Mouse (Mus musculus) heart, embryonic 15.5 days (tissue): ENCODE measurements at regions not wholly inside any gene's neighbourhood (a gene's known extent, or its start where the extent isn't known, plus 50 kb on each side); places are given as distances from the start of the nearest gene placed in this dataset.

Experiments
- ATAC-seq: fragments of 200-750 bp; cut with Nextera tagmentation; replicated peaks from 2 replicates; pipeline ENCODE4 v1.8.0; 2017; ENCODE audit warnings: low read depth, moderate TSS enrichment; ENCODE audit not compliant: insufficient number of reproducible peaks, insufficient read depth, low FRiP score
- H3K27ac ChIP-seq: fragments of 300-500 bp; sonication (generic); 2 replicates; pipeline ENCODE4 v1.5.1; 2015; ENCODE audit warnings: mild to moderate bottlenecking, inconsistent platforms
- H3K27me3 ChIP-seq: fragments of 300-500 bp; sonication (generic); 2 replicates; pipeline ENCODE4 v1.6.1; 2015; ENCODE audit warnings: inconsistent platforms
- H3K36me3 ChIP-seq: fragments of 300-500 bp; sonication (generic); 2 replicates; pipeline ENCODE4 v1.6.1; 2015; ENCODE audit warnings: mild to moderate bottlenecking, inconsistent platforms
- H3K4me1 ChIP-seq: fragments of 300-500 bp; sonication (generic); replicated peaks from 2 replicates; pipeline ENCODE4 v1.6.1; 2015; ENCODE audit warnings: inconsistent platforms
- H3K4me2 ChIP-seq: fragments of 300-500 bp; sonication (generic); 2 replicates; pipeline ENCODE4 v1.6.1; 2015; ENCODE audit warnings: inconsistent platforms, mild to moderate bottlenecking, moderate library complexity
- H3K4me3 ChIP-seq: fragments of 300-500 bp; sonication (generic); 2 replicates; pipeline ENCODE4 v1.5.1; 2015; ENCODE audit warnings: mild to moderate bottlenecking, inconsistent platforms
- H3K9ac ChIP-seq: fragments of 300-500 bp; sonication (generic); 2 replicates; pipeline ENCODE4 v1.6.1; 2015; ENCODE audit warnings: mild to moderate bottlenecking, inconsistent platforms
- H3K9me3 ChIP-seq: fragments of 300-500 bp; sonication (generic); replicated peaks from 2 replicates; pipeline ENCODE4 v1.6.1; 2016; ENCODE audit warnings: inconsistent platforms
- WGBS: fragments of 180-500 bp; shearing (Covaris S2); methylation state at CpG from one replicate; pipeline ENCODE4 v1.1.7; 2015; ENCODE audit warnings: mixed read lengths; 5-methylcytosine and 5-hydroxymethylcytosine counted together

GRCm38 (mm10) chr5:90164434-90164833 is 59.4 kb downstream of the Cox18 start:
- 41% methylated on average over 8 of the region's 8 CpGs for WGBS
- Histone ChIP-seq H3K9ac (no peak overlapping the region), H3K9me3 (no peaks in the 10 kb centered on the region), H3K27me3 (no peaks in the 10 kb centered on the region), H3K4me3 (no peak overlapping the region), H3K4me2 (no peak overlapping the region), H3K27ac (no peak overlapping the region), H3K36me3 (no peaks in the 10 kb centered on the region), H3K4me1 (peaks cover 8% of the 10 kb centered on the region)
- no peak for ATAC-seq

DNA sequence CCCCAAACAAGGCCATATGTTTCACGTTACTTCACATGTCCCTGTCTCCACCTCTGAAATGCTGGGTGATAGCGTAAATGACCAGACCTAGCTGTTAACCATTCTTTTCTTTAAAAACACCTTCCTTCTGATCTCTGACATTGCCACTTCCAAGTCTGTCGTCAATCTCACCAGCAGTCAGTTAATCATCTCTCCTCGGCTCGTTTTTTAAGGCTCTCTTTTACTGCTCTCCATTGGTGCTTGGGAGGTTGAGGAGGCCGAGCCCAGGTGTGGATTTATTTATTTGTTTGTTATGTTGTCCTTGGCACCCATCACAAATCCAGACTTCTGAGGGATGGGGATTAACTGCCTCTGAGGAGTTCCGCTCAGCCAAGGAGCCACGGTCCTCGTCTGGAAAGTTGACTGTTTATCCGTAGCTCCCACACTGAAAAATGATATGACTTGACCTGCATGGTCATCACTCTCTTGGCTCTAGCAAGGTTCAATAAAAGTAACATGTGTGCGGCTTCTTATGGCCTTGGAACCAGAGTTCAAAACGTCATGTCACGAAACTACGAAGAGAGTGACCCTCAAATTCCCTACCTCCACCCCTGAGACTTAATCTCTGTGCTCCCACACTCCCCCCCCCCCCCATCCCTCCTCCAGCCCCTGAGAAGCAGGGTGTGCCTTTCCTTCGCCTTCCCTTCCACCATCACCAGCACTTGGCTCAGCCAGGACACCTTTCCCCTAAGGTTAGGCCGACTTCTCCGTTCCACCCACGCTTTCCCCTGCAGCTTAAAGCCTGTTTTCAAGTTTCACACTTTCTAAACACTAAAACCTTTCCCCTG is 60.6 kb downstream of the Cox18 start:
- H3K9ac ChIP-seq = no peak overlapping the region
- peaks cover 8% of the 10 kb centered on the region for H3K4me1 ChIP-seq
- no peak overlapping the region for H3K4me2 ChIP-seq
- 56% methylated on average over 18 of the region's 18 CpGs for WGBS
- H3K4me3 ChIP-seq = no peak overlapping the region
- H3K27me3 ChIP-seq = no peaks in the 10 kb centered on the region
- no peak overlapping the region for H3K27ac ChIP-seq
- no peaks in the 10 kb centered on the region for H3K9me3 ChIP-seq
- no peaks in the 10 kb centered on the region for H3K36me3 ChIP-seq
- ATAC-seq = no peak

DNA sequence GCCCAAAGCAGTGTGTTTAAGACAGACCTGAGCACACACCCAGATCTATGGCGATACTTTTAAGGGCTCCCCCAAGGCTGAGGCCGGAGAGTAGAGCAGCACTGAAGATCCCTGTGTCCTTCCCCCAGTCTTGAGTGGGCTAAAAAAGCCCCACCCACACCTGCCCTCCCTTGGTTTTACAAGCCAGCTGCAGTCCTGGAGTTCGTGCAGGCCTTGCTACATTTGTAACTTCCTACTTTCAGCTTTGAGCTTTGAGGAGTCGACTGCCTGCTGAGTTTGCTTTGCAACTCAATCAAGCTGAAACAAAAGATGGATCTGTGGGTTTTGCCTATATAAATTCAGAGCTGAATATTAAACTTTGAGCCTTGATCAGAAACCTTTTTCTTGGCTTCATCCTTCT is 63.5 kb downstream of the Cox18 start:
- Histone ChIP-seq H3K9ac (no peak overlapping the region), H3K4me1 (peaks cover 8% of the 10 kb centered on the region), H3K4me3 (no peak overlapping the region), H3K9me3 (no peaks in the 10 kb centered on the region; the same call in 1 of the 2 replicates), H3K4me2 (no peak overlapping the region), H3K36me3 (no peaks in the 10 kb centered on the region), H3K27ac (no peak overlapping the region), H3K27me3 (no peaks in the 10 kb centered on the region)
- ATAC-seq = no peak
- WGBS = 74% methylated on average over 4 of the region's 4 CpGs

DNA sequence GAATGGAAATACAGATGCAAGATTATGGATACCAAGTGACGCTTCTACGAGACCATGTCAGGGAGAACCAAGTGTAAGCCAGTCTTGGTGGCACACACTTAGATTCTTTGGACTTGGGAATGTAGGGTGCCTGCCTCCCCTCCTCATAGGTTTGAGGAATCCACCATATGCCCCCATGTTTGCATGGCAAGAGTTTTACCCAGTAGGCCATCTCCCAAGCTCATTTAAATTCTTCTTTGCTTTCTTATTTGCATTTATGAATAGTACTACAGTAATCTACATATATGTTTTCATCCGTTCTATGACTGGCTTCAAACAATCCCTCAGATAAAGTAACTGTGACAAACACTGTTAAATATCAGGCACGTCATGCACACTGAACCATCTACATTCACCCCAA is 67.3 kb downstream of the Cox18 start:
- WGBS = 89% methylated on average over 4 of the region's 4 CpGs
- no peaks in the 10 kb centered on the region; the same call in 1 of the 2 replicates for H3K9me3 ChIP-seq
- no peak overlapping the region for H3K4me3 ChIP-seq
- no peaks in the 10 kb centered on the region for H3K36me3 ChIP-seq
- H3K4me1 ChIP-seq = no peaks in the 10 kb centered on the region
- H3K4me2 ChIP-seq = no peak overlapping the region
- no peak overlapping the region for H3K9ac ChIP-seq
- H3K27ac ChIP-seq = no peak overlapping the region
- no peak for ATAC-seq
- H3K27me3 ChIP-seq = no peaks in the 10 kb centered on the region

- Histone ChIP-seq H3K4me2 (peak overlapping the region; percentile 36), H3K36me3 (no peaks in the 10 kb centered on the region), H3K27me3 (no peaks in the 10 kb centered on the region), H3K4me1 (peaks cover 8% of the 10 kb centered on the region), H3K9ac (no peak overlapping the region), H3K27ac (no peak overlapping the region), H3K4me3 (no peak overlapping the region), H3K9me3 (no peaks in the 10 kb centered on the region)
- 0 out of 2 replicates have a peak, but pooled peaks have one; percentile 14 for ATAC-seq
- 43% methylated on average over 22 of the region's 22 CpGs for WGBS
These were observed 73.9 kb downstream of the Cox18 start for GRCm38 (mm10) chr5:90149611-90150532.

- H3K9ac ChIP-seq = no peak overlapping the region
- no peak for ATAC-seq
- H3K9me3 ChIP-seq = no peaks in the 10 kb centered on the region
- no peak overlapping the region for H3K4me3 ChIP-seq
- H3K4me2 ChIP-seq = no peak overlapping the region
- H3K4me1 ChIP-seq = no peaks in the 10 kb centered on the region
- H3K27ac ChIP-seq = no peak overlapping the region
- H3K36me3 ChIP-seq = no peaks in the 10 kb centered on the region
- 68% methylated on average over 7 of the region's 7 CpGs for WGBS
- H3K27me3 ChIP-seq = no peaks in the 10 kb centered on the region
These were observed 87.8 kb downstream of the Cox18 start for GRCm38 (mm10) chr5:90135971-90136370.

- Histone ChIP-seq H3K4me2 (no peak overlapping the region), H3K27me3 (no peaks in the 10 kb centered on the region), H3K36me3 (no peaks in the 10 kb centered on the region), H3K9ac (no peak overlapping the region), H3K27ac (no peak overlapping the region), H3K4me3 (no peak overlapping the region), H3K9me3 (no peaks in the 10 kb centered on the region), H3K4me1 (0 out of 2 replicates have a peak, but pooled peaks cover 5% of the 10 kb centered on the region)
- ATAC-seq = no peak
- 85% methylated on average over 1 of the region's 1 CpGs for WGBS
These were observed 116.8 kb downstream of the Cox18 start for GRCm38 (mm10) chr5:90107036-90107435.

DNA sequence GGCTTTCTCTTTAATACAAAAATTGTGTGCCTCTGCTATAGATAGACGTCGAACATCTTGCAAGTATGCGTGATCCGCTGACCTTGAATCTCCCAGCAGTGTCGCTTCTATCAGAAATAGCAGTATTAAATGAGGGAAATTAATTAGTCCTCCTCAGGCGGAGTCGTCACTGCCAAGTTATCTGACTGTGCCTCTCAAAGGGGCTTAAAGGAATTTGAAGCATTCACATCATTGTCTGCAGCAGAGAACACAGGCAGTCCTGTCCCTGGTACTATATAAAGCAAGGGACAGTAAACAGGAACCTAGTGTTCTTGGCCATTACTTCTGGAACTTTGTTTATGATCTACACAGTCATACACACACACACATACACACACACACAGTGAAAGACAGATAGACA is 119.1 kb downstream of the Cox18 start:
- Histone ChIP-seq H3K27ac (no peak overlapping the region), H3K9me3 (no peaks in the 10 kb centered on the region), H3K9ac (no peak overlapping the region), H3K27me3 (no peaks in the 10 kb centered on the region), H3K36me3 (no peaks in the 10 kb centered on the region), H3K4me1 (0 out of 2 replicates have a peak, but pooled peaks cover 5% of the 10 kb centered on the region), H3K4me2 (no peak overlapping the region), H3K4me3 (no peak overlapping the region)
- WGBS = 30% methylated on average over 7 of the region's 7 CpGs
- no peak; the same call in 1 of the 2 replicates for ATAC-seq

- no peak overlapping the region for H3K9ac ChIP-seq
- H3K27me3 ChIP-seq = no peaks in the 10 kb centered on the region
- no peak overlapping the region for H3K4me2 ChIP-seq
- H3K9me3 ChIP-seq = no peaks in the 10 kb centered on the region
- H3K4me1 ChIP-seq = no peaks in the 10 kb centered on the region
- WGBS = 78% methylated on average over 7 of the region's 7 CpGs
- ATAC-seq = no peak
- no peak overlapping the region for H3K4me3 ChIP-seq
- H3K27ac ChIP-seq = no peak overlapping the region
- H3K36me3 ChIP-seq = no peaks in the 10 kb centered on the region
These were observed 135.3 kb downstream of the Cox18 start for GRCm38 (mm10) chr5:90088541-90088940.

DNA sequence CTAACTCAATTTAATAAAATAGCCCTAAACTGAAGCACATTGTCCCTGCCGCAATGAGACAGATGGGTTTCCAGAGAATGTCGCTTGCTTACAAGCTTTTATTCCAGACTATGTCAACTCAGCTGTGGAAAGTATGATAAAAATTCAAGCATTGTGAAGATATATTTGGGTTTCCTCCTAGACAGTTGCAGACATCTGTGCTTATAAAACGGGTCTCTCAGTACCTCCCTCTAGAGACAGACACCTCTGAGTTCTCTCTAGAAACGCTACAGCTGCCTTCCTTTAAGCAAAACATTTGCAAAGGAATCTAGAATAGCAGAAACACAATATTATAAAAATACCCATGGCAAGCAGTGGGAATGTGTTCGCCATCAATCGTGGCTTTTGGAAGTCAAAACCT is 137.3 kb downstream of the Cox18 start:
- Histone ChIP-seq H3K9me3 (no peaks in the 10 kb centered on the region), H3K27me3 (no peaks in the 10 kb centered on the region), H3K27ac (no peak overlapping the region), H3K36me3 (no peaks in the 10 kb centered on the region), H3K9ac (no peak overlapping the region), H3K4me1 (no peaks in the 10 kb centered on the region), H3K4me3 (no peak overlapping the region), H3K4me2 (no peak overlapping the region)
- WGBS = 75% methylated on average over 6 of the region's 6 CpGs
- ATAC-seq = no peak

GRCm38 (mm10) chr5:90077025-90077536 is 146.7 kb downstream of the Cox18 start:
- Histone ChIP-seq H3K4me1 (no peaks in the 10 kb centered on the region), H3K36me3 (no peaks in the 10 kb centered on the region), H3K4me2 (no peak overlapping the region), H3K9ac (no peak overlapping the region), H3K27me3 (no peaks in the 10 kb centered on the region), H3K27ac (no peak overlapping the region), H3K9me3 (no peaks in the 10 kb centered on the region), H3K4me3 (no peak overlapping the region)
- no peak for ATAC-seq
- 87% methylated on average over 6 of the region's 6 CpGs for WGBS
